Mouse (Mus musculus) lung, postnatal 4 days (tissue): ENCODE measurements around the gene Slc4a2.
"Not testable (repeated sequence)": the region's sequence is repeated elsewhere in the genome, so short reads cannot be mapped to it uniquely, and the experiment has no call there.

Experiments
- DNase-seq, 2 experiments: peaks; one replicate each; pipeline ENCODE4 v3.0.0; 2021

Gene Slc4a2

DNA sequence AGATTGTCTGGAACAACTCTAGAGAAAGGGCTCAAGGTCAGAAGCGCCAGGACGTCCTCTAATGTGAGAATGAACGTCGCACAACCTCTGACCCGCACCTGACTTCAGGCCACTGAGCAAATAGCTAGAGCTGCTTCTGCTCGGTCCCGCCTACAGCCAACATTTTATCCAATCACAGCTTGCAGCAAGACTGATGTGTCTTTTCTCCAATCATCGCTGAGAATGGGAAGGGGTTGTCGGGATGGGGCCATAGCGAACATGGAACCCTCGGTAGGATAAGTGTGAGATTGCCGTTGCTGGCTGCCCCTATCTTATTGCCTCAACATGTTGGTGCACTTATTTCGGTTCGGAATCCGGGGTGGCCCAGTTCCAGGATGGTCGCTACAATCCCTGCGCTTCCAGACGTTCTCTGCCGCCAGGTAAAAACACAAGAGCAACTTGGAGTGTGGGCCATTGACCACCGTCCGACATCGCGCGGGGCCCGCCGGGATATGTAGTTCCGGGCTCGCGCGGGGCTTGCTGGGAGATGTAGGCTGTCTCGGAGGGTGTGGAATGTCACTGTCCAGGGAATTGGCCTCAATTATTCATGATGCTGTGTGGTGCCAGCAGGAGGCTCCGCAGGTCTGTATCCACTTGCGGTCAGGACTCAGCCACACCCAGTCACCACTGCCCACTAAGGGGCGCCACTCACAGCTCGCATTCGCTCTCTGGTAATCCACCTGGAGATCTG lies 29.3 kb upstream of the Slc4a2 start:
- DNase-seq, result peak; percentile 95 to 96

DNA sequence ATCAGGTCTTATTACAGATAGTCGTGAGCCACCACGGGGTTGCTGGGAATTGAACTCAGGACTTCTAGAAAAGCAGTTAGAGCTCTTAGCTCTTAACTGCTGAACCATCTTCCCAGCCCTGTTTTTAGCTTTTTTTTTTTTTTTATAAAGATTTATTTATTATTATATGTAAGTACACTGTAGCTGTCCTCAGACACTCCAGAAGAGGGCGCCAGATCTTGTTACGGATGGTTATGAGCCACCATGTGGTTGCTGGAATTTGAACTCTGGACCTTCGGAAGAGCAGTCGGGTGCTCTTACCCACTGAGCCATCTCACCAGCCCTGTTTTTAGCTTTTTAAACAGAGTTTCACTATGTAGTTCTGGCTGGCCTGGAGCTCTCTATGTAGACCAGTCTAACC lies 27.4 kb upstream of the Slc4a2 start:
- DNase-seq, result not testable (repeated sequence)

DNA sequence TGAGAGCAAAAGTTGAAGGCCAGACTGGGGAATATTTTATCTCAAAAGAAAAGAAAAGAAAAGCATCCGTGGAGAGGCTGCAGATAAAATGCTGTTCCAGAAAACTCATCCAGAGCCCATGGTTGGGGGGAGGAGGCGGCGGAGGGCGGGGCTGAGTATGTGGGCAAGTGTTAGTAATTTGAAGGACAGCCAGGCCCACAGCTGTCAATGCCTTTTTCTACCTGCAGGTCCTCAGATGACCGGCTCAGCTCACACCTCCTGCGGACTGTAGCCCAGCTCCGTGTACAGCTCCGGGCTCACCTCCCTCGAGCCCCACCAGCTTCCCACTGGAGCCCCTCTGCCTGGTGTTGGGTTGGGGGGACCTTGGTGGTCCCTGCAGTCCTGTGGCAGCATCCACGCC lies 24.0 kb upstream of the Slc4a2 start:
- no peak for DNase-seq

DNA sequence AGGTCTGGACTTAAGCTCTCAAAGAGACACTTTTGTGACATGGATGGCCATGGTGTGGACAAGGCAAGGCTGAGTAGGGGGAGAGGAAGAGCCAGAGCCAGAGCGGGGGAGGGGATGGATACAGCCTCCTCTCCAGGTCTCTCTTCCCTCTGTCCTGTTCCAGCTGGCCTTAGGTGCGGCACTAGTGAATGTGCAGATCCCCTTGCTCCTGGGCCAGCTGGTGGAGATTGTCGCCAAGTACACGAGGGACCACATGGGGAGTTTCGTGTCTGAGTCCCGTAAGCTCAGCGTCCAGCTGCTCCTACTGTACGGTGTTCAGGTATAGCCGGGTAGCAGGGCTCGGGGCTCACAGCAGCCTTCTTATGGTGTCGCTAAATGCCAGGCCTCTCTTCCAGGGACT lies 23.3 kb upstream of the Slc4a2 start:
- no peak for DNase-seq

DNA sequence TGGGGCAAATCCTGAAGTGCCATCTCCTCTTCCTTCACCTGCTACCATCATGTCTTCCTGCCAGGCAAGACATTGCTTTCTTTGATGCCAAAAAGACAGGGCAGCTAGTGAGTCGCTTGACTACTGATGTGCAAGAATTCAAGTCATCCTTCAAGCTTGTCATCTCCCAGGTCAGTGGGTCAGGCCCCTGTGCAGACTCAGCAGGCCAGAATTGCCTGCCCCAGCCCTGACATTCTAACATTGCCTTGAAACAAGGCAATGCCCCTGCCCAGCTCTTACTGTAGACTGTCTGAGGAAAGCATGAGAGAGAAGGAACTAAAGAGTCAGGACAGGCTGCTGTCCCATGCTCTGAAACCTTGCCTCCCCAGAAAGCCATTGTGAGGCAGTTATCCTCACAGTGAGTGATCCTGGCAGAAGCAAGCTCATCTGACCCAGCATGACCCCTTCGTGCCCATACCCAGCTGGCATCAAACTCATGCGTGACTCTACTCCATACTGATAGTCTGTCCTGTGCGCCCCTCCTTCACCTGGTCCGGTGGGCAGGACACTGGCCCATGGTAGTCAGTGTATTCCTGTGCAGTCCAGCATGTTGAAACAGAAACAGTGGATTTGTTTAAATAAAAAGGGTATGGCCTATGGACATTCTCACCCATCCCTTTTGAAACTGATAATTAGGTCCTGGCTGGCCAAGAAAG lies 22.6 kb upstream of the Slc4a2 start:
- no peak for DNase-seq

DNA sequence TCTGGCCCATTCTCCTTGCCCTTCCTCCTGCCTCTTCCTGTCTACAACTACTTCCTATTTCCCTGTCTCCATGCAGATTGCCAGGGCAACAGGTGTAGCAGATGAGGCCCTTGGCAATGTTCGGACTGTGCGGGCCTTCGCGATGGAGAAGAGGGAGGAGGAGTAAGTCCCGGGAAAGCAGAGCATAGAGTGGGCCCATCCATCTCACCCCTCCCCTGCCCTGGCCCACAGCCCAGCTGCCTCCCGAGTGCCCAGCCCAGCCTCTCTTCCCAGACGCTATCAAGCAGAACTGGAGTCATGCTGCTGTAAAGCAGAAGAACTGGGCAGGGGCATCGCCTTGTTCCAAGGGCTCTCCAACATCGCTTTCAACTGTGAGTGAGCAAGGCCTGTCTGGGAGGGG lies 21.7 kb upstream of the Slc4a2 start:
- no peak for DNase-seq

DNA sequence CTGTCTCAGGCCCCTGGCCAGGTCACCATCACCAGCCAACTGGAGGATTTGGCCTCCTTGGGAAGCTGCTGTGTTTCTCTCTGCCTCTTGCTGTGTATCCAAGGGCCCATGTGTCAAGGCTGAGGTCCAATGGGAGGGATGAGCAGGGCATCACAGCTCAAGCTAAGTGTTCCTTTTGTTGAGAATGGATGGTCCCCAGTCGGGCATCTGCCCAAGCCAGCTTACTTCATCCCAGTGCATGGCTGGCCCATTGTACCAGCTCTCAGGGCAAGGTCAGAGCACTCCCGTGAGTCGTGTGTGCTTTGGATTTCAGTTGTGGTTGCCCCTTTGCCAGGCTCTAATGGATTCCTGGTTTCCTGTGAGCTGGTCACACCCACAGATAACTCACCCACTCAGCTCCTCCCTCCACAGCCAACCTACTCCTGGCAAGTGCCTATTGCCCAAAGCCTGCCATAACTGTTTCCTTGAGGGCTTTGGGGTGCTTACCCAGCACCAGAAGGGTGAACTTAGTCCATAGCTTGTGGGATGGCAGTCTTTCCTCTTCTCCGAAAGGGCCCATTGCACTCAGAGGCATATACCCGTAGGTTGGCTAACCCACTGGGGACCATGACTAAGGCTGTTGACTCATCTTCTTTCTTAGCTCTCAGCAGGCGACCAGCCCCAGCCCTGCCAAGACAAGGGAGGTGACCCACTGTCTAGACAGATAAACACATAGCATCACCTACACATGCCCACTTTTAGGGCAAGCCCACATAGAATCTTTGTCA lies 18.9 kb upstream of the Slc4a2 start:
- DNase-seq, result no peak

DNA sequence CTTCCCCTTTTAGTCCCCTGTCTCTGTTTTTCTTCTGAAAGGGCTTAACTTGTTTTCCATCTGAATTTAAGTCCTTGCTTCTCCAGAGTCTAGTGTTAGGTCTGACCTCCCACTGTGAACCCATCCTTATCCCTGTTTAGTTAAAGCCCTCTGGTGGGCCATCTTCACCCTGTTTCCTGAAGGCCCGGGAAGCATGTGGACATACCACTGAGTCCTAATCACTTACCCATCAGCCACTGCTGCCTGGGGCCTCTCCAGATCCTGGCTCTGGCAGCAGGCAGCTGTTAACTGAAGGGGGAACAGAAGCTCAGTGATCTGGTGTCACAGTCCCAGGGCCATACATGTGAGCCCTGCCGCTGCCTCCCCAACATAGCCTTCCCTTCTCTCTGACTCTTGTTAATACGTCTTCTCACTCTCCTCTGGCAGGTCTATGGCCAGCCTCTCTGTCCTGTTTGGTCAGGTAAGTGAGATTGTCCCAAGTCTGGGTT lies 18.2 kb upstream of the Slc4a2 start:
- DNase-seq, result no peak

DNA sequence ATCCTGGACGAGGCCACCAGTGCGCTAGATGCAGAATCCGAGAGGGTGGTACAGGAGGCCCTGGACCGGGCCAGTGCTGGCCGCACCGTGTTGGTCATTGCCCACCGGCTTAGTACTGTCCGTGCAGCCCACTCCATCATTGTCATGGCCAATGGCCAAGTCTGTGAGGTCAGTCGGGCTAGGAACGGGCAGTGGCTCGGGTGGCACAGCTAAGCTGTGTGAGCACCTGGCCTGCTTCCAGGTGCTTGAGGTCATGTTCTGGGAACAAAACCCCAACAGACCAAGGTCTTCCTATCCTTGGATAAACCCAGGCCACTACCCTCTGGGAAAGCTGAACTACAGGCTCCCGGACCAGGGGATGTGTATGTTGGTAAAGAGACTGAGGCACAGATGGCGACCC lies 15.0 kb upstream of the Slc4a2 start:
- DNase-seq, result no peak

DNA sequence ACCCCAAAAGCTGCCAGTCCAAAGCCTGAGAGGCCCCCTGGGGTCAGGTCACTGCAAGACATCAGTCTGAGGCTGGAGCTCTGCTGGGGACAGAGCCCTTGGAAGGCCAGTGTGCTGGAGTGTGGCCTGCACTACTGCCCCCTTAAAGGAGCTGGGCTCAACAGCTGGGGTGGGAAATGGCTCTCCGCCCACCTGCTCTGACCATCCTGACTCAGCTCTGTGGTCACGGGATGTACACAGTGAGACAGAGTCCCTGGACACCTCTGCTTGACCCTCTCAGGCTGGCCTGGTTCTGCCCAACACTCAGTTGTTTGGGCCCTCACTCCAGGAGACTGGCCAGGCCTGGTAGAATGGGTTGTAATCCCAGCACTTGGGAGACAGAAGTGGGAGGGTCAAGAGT lies 14.2 kb upstream of the Slc4a2 start:
- no peak for DNase-seq

DNA sequence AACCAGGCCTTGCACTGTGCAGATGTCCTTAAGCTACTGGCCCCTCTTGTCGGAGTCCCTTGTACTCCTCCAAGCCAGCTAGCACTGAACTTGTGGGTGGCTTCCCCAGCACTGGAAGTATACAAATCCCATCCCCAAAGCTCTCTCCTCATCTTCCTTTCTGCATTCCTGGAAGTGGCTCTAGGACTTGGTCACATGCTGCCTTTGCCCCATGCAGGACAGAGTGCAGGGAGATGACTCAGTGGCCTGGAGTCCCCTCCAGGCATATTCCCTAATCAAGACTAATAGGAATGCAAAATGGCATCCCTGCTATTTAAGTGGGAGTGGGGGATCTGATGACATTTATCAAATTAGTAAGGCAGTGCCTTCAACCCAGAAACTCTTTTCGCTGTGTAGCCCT lies 11.6 kb upstream of the Slc4a2 start:
- DNase-seq, result no peak

DNA sequence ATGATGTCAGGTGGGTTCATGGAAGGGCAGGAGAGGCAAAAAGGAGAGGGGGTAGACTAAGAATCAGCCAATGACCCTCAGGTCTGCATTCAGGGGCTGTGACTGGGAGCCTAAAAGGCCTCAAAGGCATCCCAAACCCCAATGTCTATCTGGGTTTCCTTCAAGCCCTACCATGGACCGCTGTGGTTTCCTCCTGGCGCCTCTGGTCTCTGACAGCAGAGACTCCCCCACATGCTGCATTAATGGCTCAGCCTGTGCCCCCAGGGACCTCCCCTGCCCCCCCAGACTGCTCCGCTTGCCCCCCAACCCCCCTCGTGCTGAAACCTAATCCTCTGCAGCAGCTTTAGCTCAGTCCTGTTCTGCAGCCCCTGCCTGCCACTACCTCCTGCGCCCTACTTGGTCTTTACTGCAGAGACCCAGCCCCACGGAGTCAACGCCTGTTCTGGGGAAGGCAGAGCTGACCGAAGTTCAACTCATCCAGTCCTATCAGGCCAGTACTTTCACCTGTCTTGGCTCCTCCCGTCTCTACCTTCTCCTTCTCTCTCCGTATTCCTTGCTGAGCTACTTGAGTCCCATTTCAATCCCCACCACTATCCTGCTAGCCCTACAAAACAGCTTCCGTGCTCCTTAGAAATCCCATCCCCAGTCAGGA lies 10.5 kb upstream of the Slc4a2 start, which contains the start of gene Asic3:
Gene Asic3, plus strand, starts transcription at position 351 of the 652 bp plus-strand sequence.
- no peak for DNase-seq

DNA sequence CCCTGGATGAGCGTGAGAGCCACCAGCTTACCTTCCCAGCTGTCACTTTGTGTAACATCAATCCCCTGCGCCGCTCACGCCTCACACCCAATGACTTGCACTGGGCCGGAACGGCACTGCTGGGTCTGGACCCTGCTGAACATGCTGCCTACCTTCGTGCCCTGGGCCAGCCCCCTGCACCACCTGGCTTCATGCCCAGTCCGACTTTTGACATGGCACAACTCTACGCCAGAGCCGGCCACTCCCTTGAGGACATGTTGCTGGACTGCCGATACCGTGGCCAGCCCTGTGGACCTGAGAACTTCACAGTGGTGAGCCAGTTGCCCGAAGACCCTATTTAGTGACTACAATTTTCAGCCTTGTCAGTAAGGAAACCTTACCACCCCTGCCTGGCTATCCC lies 9.7 kb upstream of the Slc4a2 start:
- DNase-seq, result no peak

DNA sequence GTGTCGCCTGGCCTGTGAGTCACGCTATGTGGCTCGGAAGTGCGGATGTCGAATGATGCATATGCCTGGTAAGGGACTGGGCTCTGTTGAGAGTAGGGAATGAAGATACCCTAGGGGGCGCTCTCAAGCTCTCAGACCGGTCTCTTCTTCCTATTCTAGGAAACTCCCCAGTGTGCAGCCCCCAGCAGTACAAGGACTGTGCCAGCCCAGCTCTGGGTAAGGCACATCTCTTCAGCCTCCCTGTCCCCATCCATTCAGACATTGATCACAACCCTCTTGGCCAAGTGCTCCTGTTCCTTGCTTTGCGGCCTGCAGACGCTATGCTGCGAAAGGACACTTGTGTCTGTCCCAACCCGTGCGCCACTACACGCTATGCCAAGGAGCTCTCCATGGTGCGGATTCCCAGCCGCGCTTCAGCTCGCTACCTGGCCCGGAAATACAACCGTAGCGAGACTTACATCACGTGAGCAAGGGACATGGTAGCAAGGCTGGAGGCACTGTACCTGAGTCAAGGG lies 7.4 kb upstream of the Slc4a2 start:
- peak; percentile 71 to 72 for DNase-seq

DNA sequence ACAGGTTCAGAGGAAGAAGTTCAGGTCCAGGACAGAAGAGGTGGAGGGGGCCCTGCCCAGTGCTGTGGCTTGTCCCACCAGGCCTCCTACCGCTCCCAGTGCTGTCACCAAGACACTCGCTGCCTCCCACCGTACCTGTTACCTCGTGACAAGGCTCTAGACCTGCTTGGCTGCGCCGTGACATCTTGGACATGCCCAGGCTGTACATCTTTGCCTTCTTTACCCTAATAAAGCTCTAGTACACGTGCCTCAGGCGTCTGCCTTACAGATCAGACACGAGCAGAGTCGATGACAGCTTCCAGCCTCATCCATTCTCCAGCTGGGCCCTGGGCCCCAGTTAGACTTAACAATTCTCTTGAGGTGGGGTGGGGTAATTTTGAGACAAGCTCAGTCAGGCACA lies 6.0 kb upstream of the Slc4a2 start:
- DNase-seq, result no peak

DNA sequence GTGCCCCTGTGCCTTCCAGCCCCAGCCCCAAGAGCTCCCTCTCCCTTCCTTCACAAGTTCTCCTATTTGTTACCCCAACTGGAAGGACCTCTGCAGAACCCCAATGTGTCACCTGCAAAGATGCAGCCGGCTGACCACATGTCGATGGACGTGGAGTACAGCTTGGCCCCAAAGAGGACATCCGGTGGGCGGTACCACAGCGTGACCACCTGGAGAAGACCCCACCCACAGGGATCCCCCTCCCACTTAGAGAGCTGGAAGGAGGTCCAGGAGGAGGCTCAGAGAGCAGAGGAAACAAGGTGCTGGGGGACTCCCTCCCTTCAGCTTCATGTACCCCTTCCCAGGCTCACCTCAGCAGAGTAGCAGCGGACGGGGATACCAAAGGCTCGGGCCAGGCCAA lies 3.3 kb upstream of the Slc4a2 start:
- no peak for DNase-seq

DNA sequence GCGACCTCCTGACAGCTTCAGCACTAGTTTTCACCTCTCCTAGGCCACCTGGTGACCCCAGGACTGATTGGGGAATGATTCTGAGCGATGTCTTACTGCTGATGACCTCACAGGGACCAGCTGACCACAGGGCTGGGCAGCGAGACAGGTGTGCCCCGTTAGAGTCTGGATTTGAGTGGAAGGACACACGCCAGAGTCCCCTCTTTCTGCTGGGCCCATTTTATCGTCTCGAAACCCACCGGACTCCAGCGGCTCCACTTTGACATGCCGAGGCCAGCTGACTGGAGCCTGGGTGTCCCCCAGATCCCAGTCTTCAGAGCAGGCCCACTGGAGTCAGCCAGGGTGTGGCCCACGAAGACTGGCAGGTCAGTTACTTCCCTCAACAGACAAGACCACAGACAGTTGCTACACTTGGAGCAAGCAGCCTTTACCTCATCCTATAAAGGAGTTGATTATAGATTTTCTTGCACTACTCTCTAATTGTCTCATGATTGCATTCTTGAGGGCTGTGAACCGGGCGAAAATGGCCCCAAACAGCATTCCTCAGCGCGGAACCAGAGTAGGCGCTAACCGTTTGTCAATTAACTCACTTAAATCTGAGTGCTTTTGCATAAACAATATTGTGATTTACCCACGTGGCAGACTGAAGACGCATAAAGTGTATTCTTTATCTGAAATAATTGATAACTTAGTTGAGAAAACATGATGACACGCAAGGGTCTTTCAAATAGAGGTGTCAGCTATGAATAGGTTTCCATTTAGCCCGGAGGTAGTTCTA lies 556 bp downstream of the Slc4a2 start:
- DNase-seq, result no peak

DNA sequence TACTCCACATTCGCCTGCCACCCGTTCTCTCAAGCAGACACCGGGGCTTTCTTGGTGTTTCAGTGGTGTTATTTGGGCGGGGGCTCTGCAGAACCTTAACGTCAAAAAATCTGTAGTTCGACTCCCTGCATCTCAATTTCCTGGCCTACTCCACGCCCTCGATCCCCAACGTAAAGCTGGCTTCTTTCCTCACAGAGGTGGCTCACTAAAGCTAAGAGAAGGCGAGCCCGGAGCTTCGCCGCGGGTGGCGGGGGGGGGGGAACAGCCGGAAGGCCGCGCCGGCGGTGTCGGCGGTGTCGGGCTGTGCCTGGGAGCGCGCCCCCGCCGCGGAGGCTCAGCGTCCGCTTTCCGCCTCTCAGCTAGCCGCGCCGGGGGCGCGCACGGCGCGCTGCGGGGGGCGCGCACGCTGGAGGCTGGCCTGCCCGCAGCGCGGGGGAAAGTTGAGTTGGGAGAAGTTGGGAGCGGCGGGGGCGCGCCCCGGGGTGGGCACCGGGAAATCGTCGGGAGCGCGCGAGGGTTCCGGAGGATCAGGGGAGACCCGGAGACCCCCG lies 1.3 kb downstream of the Slc4a2 start:
- DNase-seq, result peak; percentile 91 to 95

DNA sequence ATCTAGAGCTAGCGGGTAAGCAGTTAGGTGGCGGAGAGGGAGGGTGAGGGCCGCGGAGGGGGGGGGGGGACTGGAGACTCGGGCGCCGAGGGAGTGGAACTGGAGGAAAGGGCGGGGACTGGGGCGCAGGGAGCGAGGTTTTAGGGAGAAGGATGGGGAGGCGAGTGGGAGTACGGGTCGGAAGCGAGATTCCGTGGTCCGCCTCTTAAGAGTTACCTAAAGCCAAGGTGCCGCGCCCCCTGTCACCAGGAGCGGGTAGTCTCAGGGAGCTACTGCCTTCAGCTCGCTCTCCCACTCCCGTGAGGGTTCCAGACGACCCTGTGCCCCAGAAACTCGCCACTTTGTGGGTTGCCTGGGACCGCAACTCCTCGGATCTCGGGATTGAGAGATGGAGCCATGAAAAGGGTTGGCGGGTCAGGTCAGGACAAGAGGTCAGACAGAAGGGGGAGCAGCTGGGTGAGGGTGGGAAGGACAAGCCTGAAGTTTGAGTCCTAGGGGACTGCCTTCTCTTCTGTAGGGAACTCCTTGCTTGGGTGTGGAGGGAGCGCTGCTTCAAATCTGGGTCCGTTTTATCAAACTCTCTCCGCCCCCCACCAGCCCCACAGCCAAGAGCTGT lies 1.9 kb downstream of the Slc4a2 start:
- no peak for DNase-seq

DNA sequence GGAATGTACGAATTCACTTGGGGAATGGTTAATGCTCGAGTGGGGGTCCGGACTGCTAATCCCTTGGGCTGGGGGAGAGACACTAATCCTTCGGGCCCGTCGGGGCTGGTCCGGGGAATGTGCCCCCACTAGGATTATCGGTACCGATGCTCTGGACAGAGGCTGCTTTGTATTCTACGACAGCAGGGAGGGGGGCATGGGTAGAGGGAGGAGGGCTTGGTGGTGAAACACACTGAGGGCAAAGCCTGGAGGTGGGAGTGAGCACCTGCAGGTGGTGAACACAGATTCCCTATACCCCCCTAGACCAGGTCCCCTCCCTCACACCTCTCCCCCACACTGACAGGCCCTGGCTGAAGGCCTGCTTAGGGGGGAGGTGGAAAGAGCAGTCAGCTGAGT lies 2.4 kb downstream of the Slc4a2 start:
- peak; percentile 19 to 47 for DNase-seq

DNA sequence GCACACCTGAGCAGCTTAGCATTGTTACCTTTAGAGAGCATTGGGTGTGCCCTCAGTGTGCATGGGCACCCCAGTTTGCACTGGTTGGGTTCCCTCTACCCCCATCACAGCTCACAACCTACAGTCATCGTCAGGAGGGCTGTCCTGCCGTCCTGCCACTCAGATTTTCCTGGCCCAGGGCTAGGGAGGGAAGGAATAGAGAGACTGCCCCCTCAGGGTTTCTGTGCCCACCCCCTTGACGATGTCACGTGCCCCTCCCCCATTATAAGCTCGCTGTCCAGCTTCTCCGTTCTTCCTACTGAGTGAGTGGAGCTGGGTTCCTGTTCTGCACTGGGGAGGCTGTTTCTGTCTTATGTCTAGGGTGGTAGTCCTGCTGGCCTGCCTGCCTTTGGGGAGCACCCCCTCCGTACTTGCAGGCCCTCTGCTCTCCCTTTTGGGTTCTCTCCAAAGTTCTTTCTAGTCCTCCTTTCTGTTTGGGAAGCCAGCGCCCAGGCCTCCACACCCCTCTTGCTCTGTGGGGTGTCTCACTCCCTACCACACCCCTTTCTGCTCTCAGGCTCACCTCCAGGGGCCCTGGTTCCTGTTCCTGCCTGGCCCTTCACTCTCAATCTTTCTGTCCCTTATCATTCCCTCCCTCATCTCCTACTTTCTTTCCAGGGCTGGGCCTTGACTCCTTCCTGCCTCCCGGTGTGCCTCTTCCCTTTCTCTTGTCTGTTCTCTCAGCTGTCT lies 3.1 kb downstream of the Slc4a2 start:
- DNase-seq, result peak in 1 of 2 experiments; percentile 13
